Mouse (Mus musculus): ENCODE measurements at regions not wholly inside any gene's neighbourhood (a gene's known extent, or its start where the extent isn't known, plus 50 kb on each side); places are given as distances from the start of the nearest gene placed in this dataset.

DNA sequence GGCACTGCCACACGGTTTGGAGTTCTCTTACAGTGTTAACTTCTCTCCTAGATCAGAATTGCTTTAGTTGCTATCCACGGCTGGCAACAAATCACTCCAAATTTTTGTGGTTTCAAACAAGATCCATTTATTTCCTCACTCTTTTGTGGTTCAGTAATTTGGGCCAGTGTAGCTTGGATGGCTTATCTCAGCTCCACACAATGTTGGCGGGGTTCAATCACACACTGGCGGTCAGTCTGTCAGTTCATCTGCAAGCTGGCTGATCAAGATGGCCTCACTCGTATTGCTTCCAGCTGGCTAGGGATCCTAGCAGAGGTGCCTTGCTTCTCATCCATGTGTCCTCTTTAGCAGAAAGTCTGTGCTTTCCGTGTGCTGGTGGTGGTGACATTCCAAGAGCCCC, 577.7 kb upstream of the Fam160b2 start:
- H3K9ac ChIP-seq = no peak overlapping the region
- peaks cover 19% of the 10 kb centered on the region; the same call in 1 of the 2 replicates for H3K27me3 ChIP-seq
- no peak overlapping the region for H3K27ac ChIP-seq
- ATAC-seq (ENCODE audit: low read depth) (no peak), DNase-seq (no peak)
- WGBS (ENCODE audit: insufficient replicate concordance) = 22% methylated on average over 6 of the region's 6 CpGs
- H3K9me3 ChIP-seq (replicated peaks) = no peaks in the 10 kb centered on the region
- no peaks in the 10 kb centered on the region for H3K36me3 ChIP-seq
- H3K4me1 ChIP-seq (replicated peaks) = no peaks in the 10 kb centered on the region
- H3K4me3 ChIP-seq (replicated peaks) = no peak overlapping the region
- H3K4me2 ChIP-seq = no peak overlapping the region

DNA sequence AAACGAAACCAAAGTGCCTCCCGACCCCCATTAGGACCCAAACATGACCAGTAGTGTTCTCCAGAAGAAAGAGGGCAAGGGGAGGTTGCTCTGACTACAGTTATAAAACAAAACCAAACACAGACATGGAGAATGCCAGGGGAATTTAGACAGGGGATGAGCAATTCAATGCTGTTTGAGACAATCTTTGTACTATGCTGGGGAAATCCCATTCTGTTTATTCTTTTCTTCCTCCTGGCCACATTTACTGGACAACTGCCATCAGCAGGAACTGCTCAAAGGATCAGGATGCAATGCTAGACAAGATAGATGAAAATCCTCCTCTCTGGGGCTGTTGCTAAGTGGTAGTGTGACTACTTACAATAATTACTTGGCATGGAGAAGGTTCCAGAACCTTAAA, 574.5 kb upstream of the Fam160b2 start:
- Histone ChIP-seq H3K36me3 (no peaks in the 10 kb centered on the region), H3K9me3 (replicated peaks) (no peaks in the 10 kb centered on the region), H3K27ac (no peak overlapping the region), H3K27me3 (peaks cover 19% of the 10 kb centered on the region; the same call in 1 of the 2 replicates), H3K4me1 (replicated peaks) (no peaks in the 10 kb centered on the region), H3K9ac (no peak overlapping the region), H3K4me2 (no peak overlapping the region), H3K4me3 (replicated peaks) (no peak overlapping the region)
- 49% methylated on average over 2 of the region's 2 CpGs for WGBS (ENCODE audit: insufficient replicate concordance)
- ATAC-seq (ENCODE audit: low read depth) (no peak), DNase-seq (no peak)

DNA sequence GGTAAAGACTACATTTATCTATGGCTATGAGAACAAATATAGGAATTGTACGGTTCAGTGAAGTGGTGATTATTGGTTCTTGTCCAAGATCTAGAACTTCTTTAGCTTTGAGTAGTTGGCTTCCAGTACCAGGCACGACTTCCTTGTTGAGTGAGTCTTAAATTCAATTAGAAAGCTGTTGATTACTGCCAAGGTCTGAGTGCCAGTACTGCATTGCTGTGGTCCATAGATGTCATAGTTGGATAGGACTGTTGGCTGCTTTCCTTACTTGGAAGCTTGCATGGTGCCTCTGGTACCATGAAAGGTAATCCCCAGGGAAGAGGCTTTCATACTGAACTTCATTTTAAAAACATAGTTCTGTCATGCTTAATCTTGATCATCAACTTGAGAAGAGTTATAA, 559.9 kb upstream of the Fam160b2 start:
- no peaks in the 10 kb centered on the region for H3K27me3 ChIP-seq
- H3K4me1 ChIP-seq (replicated peaks) = no peaks in the 10 kb centered on the region
- H3K4me2 ChIP-seq = no peak overlapping the region
- DNase-seq (no peak), ATAC-seq (ENCODE audit: low read depth) (no peak)
- H3K27ac ChIP-seq = no peak overlapping the region
- H3K36me3 ChIP-seq = no peaks in the 10 kb centered on the region
- 68% methylated on average over 2 of the region's 2 CpGs for WGBS (ENCODE audit: insufficient replicate concordance)
- H3K9me3 ChIP-seq (replicated peaks) = no peaks in the 10 kb centered on the region
- H3K4me3 ChIP-seq (replicated peaks) = no peak overlapping the region
- H3K9ac ChIP-seq = no peak overlapping the region

DNA sequence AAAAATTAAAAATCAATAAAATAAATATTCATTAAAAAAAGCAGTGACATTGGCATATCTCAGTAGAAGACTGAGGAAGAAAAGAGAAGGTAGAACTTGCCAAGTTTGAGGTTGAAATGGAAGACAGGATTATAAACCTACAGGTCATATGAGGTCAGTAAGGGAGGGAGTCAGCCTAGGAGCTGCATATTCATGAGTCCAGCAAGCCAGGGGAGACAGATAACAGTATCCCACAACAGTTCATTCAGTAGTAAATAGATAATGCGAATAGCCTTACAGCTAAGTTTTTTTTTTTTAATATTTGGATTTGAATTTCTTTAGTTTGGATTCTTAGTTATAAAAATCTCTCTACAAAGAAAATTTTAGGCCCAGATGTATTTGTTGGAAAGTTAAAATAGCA, 542.8 kb upstream of the Fam160b2 start:
- no peak overlapping the region for H3K4me3 ChIP-seq (replicated peaks)
- DNase-seq (no peak), ATAC-seq (ENCODE audit: low read depth) (no peak)
- no peak overlapping the region for H3K9ac ChIP-seq
- H3K36me3 ChIP-seq = no peaks in the 10 kb centered on the region
- H3K4me1 ChIP-seq (replicated peaks) = no peaks in the 10 kb centered on the region
- no peak overlapping the region for H3K27ac ChIP-seq
- 65% methylated on average over 1 of the region's 1 CpGs for whole genome bisulfite sequencing (ENCODE audit: insufficient replicate concordance)
- H3K4me2 ChIP-seq = no peak overlapping the region
- H3K27me3 ChIP-seq = no peaks in the 10 kb centered on the region
- no peaks in the 10 kb centered on the region for H3K9me3 ChIP-seq (replicated peaks)

DNA sequence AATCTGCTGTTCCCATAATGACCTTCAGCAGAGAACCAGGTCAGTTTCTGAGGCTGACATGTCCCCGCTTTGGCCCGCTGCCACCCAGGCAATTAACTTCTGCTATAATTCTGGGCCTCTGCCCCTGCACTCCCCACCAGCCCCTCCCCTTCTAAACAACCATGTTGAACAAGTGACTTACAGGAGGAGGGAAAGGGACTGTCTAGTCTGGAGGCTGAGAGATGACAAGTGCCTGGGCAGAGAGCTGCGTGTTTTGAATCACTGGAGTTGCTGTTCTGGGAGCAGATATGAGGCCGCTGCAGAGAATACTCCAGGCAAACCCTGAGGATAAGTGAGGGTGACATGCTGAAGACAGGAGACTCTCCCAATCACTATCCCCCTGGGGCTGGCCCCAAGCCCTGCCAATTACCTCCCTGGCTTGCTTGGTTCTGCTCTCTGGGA, 530.2 kb upstream of the Fam160b2 start:
- no peaks in the 10 kb centered on the region for H3K4me1 ChIP-seq (replicated peaks)
- no peak overlapping the region for H3K4me3 ChIP-seq (replicated peaks)
- no peaks in the 10 kb centered on the region for H3K36me3 ChIP-seq
- no peak overlapping the region for H3K4me2 ChIP-seq
- H3K9ac ChIP-seq = no peak overlapping the region
- H3K9me3 ChIP-seq (replicated peaks) = no peaks in the 10 kb centered on the region
- DNase-seq = no peak
- H3K27ac ChIP-seq = no peak overlapping the region
- no peaks in the 10 kb centered on the region for H3K27me3 ChIP-seq
- 85% methylated on average over 4 of the region's 4 CpGs for WGBS (ENCODE audit: insufficient replicate concordance)
- ATAC-seq (ENCODE audit: low read depth) = no peak

DNA sequence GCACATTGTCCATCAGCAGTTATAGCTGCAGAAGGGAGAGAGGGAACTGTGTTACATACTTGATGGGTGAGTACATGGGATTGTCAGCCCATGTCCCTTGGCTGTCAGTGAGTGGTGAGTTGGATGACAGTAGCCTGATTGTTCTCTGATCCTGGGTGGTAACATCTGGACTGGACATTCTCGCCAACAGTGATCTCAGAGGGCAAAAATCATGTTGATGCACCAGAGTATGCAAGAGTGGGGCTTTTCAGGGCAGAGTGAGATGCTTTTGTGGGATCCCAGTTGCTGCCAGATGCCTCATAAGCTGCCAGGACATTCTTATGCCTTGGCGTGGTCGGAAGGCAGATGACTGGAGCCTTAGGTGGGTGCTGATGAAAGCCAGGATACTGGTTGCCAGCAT, 528.9 kb upstream of the Fam160b2 start:
- H3K9me3 ChIP-seq (replicated peaks) = no peaks in the 10 kb centered on the region
- DNase-seq (no peak), ATAC-seq (ENCODE audit: low read depth) (no peak)
- no peak overlapping the region for H3K9ac ChIP-seq
- H3K36me3 ChIP-seq = no peaks in the 10 kb centered on the region
- H3K27ac ChIP-seq = no peak overlapping the region
- no peaks in the 10 kb centered on the region for H3K4me1 ChIP-seq (replicated peaks)
- WGBS (ENCODE audit: insufficient replicate concordance) = 56% methylated on average over 3 of the region's 3 CpGs
- no peak overlapping the region for H3K4me3 ChIP-seq (replicated peaks)
- H3K4me2 ChIP-seq = no peak overlapping the region
- no peaks in the 10 kb centered on the region for H3K27me3 ChIP-seq

DNA sequence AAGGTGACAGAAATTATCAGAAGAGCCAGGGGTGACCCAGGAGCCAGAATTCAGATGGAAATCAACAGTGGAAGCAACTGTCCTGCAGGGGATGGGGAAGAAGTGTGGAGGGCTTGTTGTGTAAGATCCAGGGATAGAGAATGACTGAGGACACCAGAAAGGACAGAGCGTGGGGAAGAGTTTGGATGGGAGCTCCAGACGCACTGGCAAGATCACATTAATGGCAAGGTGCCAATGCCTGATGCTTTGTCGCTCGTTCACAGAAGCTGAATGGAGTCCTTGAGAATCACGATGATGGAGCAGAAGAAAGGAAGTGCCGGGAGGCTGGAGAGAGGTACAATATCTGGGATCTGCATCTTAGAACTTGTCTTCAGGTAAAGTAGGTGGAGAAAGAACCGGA, 519.0 kb upstream of the Fam160b2 start:
- WGBS (ENCODE audit: insufficient replicate concordance) = 81% methylated on average over 7 of the region's 7 CpGs
- no peaks in the 10 kb centered on the region for H3K9me3 ChIP-seq (replicated peaks)
- H3K27me3 ChIP-seq = no peaks in the 10 kb centered on the region
- ATAC-seq (ENCODE audit: low read depth) (no peak), DNase-seq (no peak)
- no peak overlapping the region for H3K9ac ChIP-seq
- H3K4me3 ChIP-seq (replicated peaks) = no peak overlapping the region
- no peak overlapping the region for H3K4me2 ChIP-seq
- no peaks in the 10 kb centered on the region for H3K36me3 ChIP-seq
- no peak overlapping the region for H3K27ac ChIP-seq
- H3K4me1 ChIP-seq (replicated peaks) = no peaks in the 10 kb centered on the region

DNA sequence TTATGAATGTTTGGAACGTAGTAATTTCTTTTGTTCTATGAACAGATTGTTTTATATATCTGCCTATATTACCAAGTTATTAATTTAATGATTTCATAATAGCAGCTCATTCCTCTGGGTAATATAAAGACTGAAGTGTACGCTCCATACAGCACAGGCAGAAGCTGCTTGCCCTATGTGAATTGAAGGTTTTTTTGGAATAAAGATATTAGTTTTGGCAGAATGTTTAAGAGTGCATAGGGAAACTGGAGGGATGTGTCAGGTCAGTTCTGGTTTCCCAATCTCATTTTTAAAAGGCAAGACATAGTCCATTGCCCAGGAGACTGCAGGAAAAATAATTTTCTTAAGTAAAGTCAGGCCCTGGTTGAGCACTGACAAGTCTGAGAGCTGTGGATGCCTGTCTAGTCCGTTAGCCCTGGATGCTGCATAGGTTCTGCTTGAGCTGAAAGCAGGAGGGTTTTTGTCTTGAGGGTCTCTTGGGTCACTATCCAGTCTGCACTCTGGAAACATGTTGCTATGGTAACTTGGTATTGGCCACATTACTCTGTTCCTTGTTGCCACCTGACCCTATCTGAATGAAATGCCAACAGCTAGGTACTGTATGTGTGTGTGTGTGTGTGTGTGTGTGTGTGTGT, 516.3 kb upstream of the Fam160b2 start:
- Histone ChIP-seq H3K9ac (no peak overlapping the region), H3K36me3 (no peaks in the 10 kb centered on the region), H3K27me3 (no peaks in the 10 kb centered on the region), H3K9me3 (replicated peaks) (no peaks in the 10 kb centered on the region), H3K4me1 (replicated peaks) (no peaks in the 10 kb centered on the region), H3K4me2 (no peak overlapping the region), H3K4me3 (replicated peaks) (no peak overlapping the region), H3K27ac (no peak overlapping the region)
- no peak for ATAC-seq (ENCODE audit: low read depth)
- WGBS (ENCODE audit: insufficient replicate concordance) = 71% methylated on average over 3 of the region's 3 CpGs
- no peak for DNase-seq

DNA sequence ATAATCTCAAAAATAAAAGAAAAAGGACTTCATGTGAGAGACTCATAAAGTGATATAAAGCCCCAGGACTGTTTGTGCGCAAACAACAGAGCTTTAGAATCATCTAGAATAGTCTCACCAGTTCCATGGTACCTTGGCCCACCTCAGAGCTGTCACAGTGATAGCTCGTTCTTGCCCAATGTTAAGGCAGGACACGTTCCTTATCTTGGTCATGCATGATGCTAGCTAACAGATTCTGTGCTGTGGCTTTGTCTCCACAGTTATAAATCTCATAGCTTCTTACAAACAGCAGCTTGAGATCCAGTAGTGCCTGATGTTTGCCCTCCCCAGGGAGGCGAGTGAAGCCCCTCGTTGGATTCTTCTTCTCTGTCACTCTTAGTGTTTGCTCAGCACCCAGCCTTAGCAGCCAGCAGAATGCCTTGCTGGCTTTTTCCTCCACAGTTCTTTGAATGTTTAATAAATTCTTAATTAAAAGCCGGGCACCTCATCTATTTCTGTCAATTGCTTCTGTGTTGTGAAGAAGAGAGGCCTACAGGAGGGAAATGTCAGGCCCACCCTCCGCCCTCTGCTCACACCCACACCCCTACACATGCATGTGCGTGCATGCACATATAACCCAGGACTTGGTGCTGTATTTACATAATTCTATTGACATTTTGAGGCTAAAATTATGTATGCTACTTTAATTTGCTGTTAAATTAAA, 515.6 kb upstream of the Fam160b2 start:
- Histone ChIP-seq H3K9me3 (replicated peaks) (no peaks in the 10 kb centered on the region), H3K27ac (no peak overlapping the region), H3K4me2 (no peak overlapping the region), H3K4me3 (replicated peaks) (no peak overlapping the region), H3K27me3 (no peaks in the 10 kb centered on the region), H3K36me3 (no peaks in the 10 kb centered on the region), H3K9ac (no peak overlapping the region), H3K4me1 (replicated peaks) (no peaks in the 10 kb centered on the region)
- ATAC-seq (ENCODE audit: low read depth) = no peak
- 50% methylated on average over 8 of the region's 8 CpGs for WGBS (ENCODE audit: insufficient replicate concordance)
- no peak for DNase-seq

DNA sequence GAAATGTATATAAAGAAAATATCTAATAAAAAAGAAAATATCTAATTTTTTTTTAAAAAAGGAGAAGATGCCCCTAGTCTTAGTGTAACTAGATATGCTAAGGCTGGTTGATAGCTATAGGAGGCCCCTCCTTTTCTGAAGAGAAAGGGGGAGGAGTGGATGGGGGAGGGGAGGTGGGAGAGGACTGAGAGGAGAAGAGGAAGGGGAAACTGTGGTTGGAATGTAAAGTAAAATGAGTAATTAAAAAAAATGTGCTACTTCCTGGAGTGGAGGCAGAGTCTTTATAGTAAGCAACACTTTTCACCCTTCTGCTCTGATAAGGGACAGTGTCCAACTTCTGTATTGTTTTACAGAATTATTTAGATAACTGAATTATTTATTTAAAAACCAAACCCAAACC, 513.6 kb upstream of the Fam160b2 start:
- DNase-seq = no peak
- Histone ChIP-seq H3K36me3 (no peaks in the 10 kb centered on the region), H3K9me3 (replicated peaks) (no peaks in the 10 kb centered on the region), H3K27me3 (no peaks in the 10 kb centered on the region), H3K4me1 (replicated peaks) (no peaks in the 10 kb centered on the region), H3K4me2 (no peak overlapping the region), H3K4me3 (replicated peaks) (no peak overlapping the region), H3K27ac (no peak overlapping the region), H3K9ac (no peak overlapping the region)
- ATAC-seq (ENCODE audit: low read depth) = no peak

DNA sequence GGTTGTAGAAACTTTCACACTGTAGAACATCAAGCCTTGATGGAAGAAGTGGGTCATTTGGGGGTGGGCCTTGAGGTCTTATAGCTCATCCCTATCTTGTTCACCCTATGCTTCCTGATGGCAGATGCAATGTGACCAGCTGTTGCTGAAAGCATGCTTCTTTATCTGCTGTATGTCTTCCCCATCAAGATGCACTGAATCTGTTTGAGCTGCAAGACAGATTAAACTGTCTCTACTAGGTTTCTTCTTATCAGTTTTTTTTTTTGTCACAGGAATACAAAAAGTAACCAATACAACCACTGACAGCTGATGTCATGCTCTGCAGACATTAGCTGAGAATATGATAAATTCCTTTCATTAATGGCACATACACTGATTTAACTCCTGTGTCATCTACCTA, 505.0 kb upstream of the Fam160b2 start:
- H3K27me3 ChIP-seq = no peaks in the 10 kb centered on the region
- no peaks in the 10 kb centered on the region for H3K36me3 ChIP-seq
- DNase-seq = no peak
- no peak for ATAC-seq (ENCODE audit: low read depth)
- no peak overlapping the region for H3K4me3 ChIP-seq (replicated peaks)
- no peaks in the 10 kb centered on the region for H3K9me3 ChIP-seq (replicated peaks)
- no peaks in the 10 kb centered on the region for H3K4me1 ChIP-seq (replicated peaks)
- H3K9ac ChIP-seq = no peak overlapping the region
- no peak overlapping the region for H3K4me2 ChIP-seq
- H3K27ac ChIP-seq = no peak overlapping the region

DNA sequence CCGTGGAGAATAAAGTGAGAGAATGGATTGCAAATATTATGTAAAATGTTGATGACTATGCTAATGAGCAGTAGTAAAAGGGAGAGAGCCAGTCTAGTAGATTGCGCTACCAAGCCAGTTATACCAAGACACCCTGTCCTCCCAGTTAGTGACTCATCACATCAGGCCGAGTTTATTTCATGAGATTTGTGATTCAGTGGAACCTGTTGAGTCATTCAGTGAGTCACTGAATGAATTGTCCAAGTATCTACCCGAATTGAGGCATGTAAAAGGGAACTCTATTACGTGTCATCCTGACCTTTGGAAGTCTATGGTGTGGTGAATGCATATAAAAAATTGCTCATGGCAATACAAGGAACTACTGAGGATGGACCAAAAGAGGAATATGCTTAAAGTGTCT, 504.3 kb upstream of the Fam160b2 start:
- Histone ChIP-seq H3K4me3 (replicated peaks) (no peak overlapping the region), H3K4me2 (no peak overlapping the region), H3K9ac (no peak overlapping the region), H3K27ac (no peak overlapping the region), H3K9me3 (replicated peaks) (no peaks in the 10 kb centered on the region), H3K36me3 (no peaks in the 10 kb centered on the region), H3K27me3 (no peaks in the 10 kb centered on the region), H3K4me1 (replicated peaks) (no peaks in the 10 kb centered on the region)
- WGBS (ENCODE audit: insufficient replicate concordance) = 61% methylated on average over 5 of the region's 5 CpGs
- no peak for ATAC-seq (ENCODE audit: low read depth)
- DNase-seq = no peak
